Mouse (Mus musculus) lung, postnatal 10 days (tissue): ENCODE measurements at regions not wholly inside any gene's neighbourhood (a gene's known extent, or its start where the extent isn't known, plus 50 kb on each side); places are given as distances from the start of the nearest gene placed in this dataset.

Experiments used
- DNase-seq: peaks from one replicate; pipeline ENCODE4 v3.0.0; 2021

DNA sequence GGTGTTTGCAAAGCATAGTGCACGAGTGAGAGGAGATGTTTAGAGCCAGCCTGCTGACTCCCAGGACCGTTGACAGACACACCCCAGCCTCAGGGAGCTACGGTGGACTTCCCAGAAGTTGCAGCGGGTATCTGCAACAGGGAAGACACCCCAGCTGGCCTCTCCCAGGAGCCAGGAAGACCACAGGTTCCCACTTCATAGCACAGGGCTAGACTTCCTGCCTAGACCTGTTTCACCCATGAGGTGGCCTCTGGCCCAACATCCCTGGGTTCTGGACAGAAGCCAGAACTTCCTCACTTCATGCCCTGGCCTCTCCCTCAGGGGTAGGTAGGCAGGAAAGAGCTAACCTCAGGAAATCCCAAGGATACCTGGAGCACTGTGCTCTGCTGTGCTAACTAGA is 66.7 kb upstream of the Hand1 start:
- no peak for DNase-seq

DNA sequence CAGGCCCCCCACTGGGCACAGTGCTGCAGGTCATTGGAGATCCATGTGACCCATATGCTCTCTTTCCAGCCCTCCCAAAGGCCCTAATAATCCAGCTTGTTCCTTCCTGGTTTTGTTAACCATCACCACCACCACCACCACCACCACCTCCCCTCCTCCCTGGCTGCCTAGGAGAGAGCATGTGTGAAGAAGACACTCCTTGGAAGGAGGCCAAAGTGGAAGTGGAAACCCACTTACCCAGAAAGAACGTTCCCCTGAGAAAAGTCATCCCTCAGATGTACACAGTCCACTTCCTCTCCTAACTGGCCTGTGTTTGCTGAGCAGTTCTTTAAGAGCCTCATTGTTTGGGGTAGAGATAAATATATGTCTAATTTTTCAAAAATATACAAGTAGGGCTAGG is 62.9 kb upstream of the Hand1 start:
- DNase-seq: peak; percentile 16

DNA sequence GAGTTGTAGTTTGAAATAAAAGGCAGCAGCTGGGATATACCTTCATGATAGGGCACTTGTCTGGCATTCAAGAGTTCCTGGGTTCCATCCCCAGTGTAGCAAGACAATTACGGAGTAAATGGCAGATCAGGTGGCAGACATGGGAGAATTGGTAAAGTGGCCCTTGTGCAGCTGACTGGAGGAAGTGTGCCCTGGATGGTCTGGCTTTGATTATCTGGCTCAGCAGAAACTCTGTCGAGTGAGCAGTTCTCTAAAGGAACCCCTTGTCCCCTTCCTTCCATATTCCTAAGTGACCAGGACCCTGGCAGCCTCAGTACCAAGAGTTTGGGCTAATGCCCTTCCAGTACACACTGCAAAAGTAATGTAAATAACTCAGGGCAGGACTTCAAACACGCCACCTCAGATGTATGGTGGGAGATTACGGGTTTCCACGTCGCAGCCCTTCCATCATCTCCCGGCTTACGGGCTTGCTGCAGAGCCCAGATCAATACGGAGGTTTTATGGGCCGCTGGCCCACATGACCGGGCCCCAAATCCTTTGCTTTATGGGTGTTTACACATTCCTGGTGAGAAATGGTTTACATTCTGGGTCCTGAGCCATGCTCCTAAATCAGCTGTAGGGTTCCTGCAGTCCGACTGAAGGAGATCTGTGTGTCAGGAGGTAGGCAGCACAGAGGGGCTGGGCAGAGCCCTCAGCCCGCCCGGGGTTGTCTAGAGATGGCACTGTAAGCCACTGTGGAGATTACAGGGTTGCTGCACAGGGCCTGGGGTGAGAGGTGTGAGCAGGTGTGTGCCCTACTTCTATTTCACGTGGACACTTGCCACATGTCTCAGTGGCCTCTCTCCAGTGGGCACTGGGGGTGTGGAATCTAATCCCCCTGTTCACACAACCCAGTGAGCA is 50.4 kb upstream of the Hand1 start:
- no peak for DNase-seq
